Mouse (Mus musculus) limb, embryonic 12.5 days (tissue): ENCODE data around the gene Gp1ba. TPM values are rescaled to one million over a fixed set of nuclear protein-coding genes. Genes with fewer than 3 reads are reported as not detected.

ENCODE experiments used
- ATAC-seq: fragments of 200-750 bp; cut with Nextera tagmentation; 2 replicates; pipeline ENCODE4 v1.8.0; 2017; ENCODE audit warnings: low read depth, moderate TSS enrichment; ENCODE audit not compliant: insufficient number of reproducible peaks, insufficient read depth, low FRiP score, low TSS enrichment
- H3K27ac ChIP-seq: fragments of 300-500 bp; sonication (generic); 2 replicates; pipeline ENCODE4 v1.5.1; 2016; ENCODE audit warnings: mild to moderate bottlenecking, moderate library complexity
- H3K27me3 ChIP-seq: fragments of 300-500 bp; sonication (generic); 2 replicates; pipeline ENCODE4 v1.6.1; 2016; ENCODE audit warnings: mild to moderate bottlenecking, moderate library complexity
- H3K36me3 ChIP-seq: fragments of 300-500 bp; sonication (generic); 2 replicates; pipeline ENCODE4 v1.6.1; 2016; ENCODE audit warnings: mild to moderate bottlenecking, moderate library complexity
- H3K4me1 ChIP-seq: fragments of 300-500 bp; sonication (generic); replicated peaks from 2 replicates; pipeline ENCODE4 v1.6.1; 2016
- H3K4me2 ChIP-seq: fragments of 300-500 bp; sonication (generic); 2 replicates; pipeline ENCODE4 v1.6.1; 2016; ENCODE audit warnings: mild to moderate bottlenecking, moderate library complexity
- H3K4me3 ChIP-seq: fragments of 300-500 bp; sonication (generic); replicated peaks from 2 replicates; pipeline ENCODE4 v1.5.1; 2016; ENCODE audit warnings: mild to moderate bottlenecking
- H3K9ac ChIP-seq: fragments of 300-500 bp; sonication (generic); replicated peaks from 2 replicates; pipeline ENCODE4 v1.6.1; 2016; ENCODE audit warnings: mild to moderate bottlenecking, moderate library complexity
- H3K9me3 ChIP-seq: fragments of 300-500 bp; sonication (generic); 2 replicates; pipeline ENCODE4 v1.6.1; 2016; ENCODE audit warnings: mild to moderate bottlenecking, moderate library complexity
- WGBS: fragments of 180-500 bp; shearing (Covaris S2); methylation state at CpG from one replicate; pipeline ENCODE4 v1.1.7; 2016; 5-methylcytosine and 5-hydroxymethylcytosine counted together
- polyA plus RNA-seq: library from polyadenylated mRNA; unstranded; fragments of >200 nt; fragmentation: Nextera tagmentation; extraction: Ambion mirVana; gene quantifications from 2 replicates; pipeline ENCODE4 v1.2.1, GENCODE M21; 2016

Gp1ba gene
- polyA plus RNA-seq, 1 experiment from 2014 or later = 0.31 TPM

- Histone ChIP-seq H3K9me3 (no peaks in the 10 kb centered on the region), H3K4me2 (peak overlapping the region; percentile 97), H3K36me3 (peaks cover 38% of the 10 kb centered on the region), H3K4me1 (peaks cover 63% of the 10 kb centered on the region), H3K27me3 (no peaks in the 10 kb centered on the region), H3K9ac (peak overlapping the region; percentile 97), H3K27ac (peak overlapping the region; percentile 98), H3K4me3 (peak overlapping the region; percentile 97)
- WGBS = under 1% methylated on average over 47 of the region's 48 CpGs
- ATAC-seq = 0 out of 2 replicates have a peak, but pooled peaks have one; percentile 22
These were observed 16.1 kb downstream of the Gp1ba start for GRCm38 (mm10) chr11:70654923-70655570.

- H3K36me3 ChIP-seq = peaks cover 39% of the 10 kb centered on the region
- peak overlapping the region; percentile 98 for H3K27ac ChIP-seq
- H3K9me3 ChIP-seq = no peaks in the 10 kb centered on the region
- under 1% methylated on average over 61 of the region's 61 CpGs for WGBS
- ATAC-seq = no peak
- peak overlapping the region; percentile 97 for H3K9ac ChIP-seq
- H3K4me1 ChIP-seq = peaks cover 57% of the 10 kb centered on the region
- peak overlapping the region; percentile 97 for H3K4me3 ChIP-seq
- peak overlapping the region; percentile 97 for H3K4me2 ChIP-seq
- no peaks in the 10 kb centered on the region for H3K27me3 ChIP-seq
These were observed 16.9 kb downstream of the Gp1ba start for GRCm38 (mm10) chr11:70655571-70656455.

- H3K9ac ChIP-seq = peak overlapping the region; percentile 97
- 2% methylated on average over 16 of the region's 16 CpGs for WGBS
- peaks cover 50% of the 10 kb centered on the region for H3K4me1 ChIP-seq
- peak; percentile 56 for ATAC-seq
- H3K27ac ChIP-seq = peak overlapping the region; percentile 98
- H3K9me3 ChIP-seq = no peaks in the 10 kb centered on the region
- H3K36me3 ChIP-seq = peaks cover 39% of the 10 kb centered on the region
- peak overlapping the region; percentile 97 for H3K4me2 ChIP-seq
- no peaks in the 10 kb centered on the region for H3K27me3 ChIP-seq
- H3K4me3 ChIP-seq = peak overlapping the region; percentile 97
These were observed 17.6 kb downstream of the Gp1ba start for GRCm38 (mm10) chr11:70656456-70656927.

- peaks cover 39% of the 10 kb centered on the region for H3K36me3 ChIP-seq
- peak within 1 kb of the TSS; percentile 97 for H3K9ac ChIP-seq
- H3K4me2 ChIP-seq = peak within 1 kb of the TSS; percentile 97
- H3K27me3 ChIP-seq = no peaks in the 10 kb centered on the region
- 4% methylated on average over 3 of the region's 3 CpGs for WGBS
- H3K4me1 ChIP-seq = peaks cover 46% of the 10 kb centered on the region
- no peaks in the 10 kb centered on the region for H3K9me3 ChIP-seq
- ATAC-seq = no peak
- H3K27ac ChIP-seq = peak within 1 kb of the TSS; percentile 98
- H3K4me3 ChIP-seq = peak within 1 kb of the TSS; percentile 97
These were observed 18.0 kb downstream of the Gp1ba start, which contains the start of gene Eno3 for GRCm38 (mm10) chr11:70656964-70657363. Gene Eno3, plus strand, starts transcription at chr11:70657202.

- Histone ChIP-seq H3K9me3 (no peaks in the 10 kb centered on the region), H3K36me3 (peaks cover 39% of the 10 kb centered on the region), H3K4me3 (0 out of 2 replicates have a peak overlapping the region, but pooled peaks have one; percentile 11), H3K27ac (peak overlapping the region; percentile 98), H3K9ac (0 out of 2 replicates have a peak overlapping the region, but pooled peaks have one; percentile 37), H3K27me3 (no peaks in the 10 kb centered on the region), H3K4me2 (peak overlapping the region; percentile 97), H3K4me1 (peaks cover 40% of the 10 kb centered on the region)
- 51% methylated on average over 6 of the region's 6 CpGs for WGBS
- no peak for ATAC-seq
These were observed 18.7 kb downstream of the Gp1ba start for GRCm38 (mm10) chr11:70657573-70657972.

- peak overlapping the region; percentile 97 for H3K4me2 ChIP-seq
- 55% methylated on average over 9 of the region's 9 CpGs for WGBS
- H3K9me3 ChIP-seq = no peaks in the 10 kb centered on the region
- 0 out of 2 replicates have a peak overlapping the region, but pooled peaks have one; percentile 11 for H3K4me3 ChIP-seq
- no peak for ATAC-seq
- peaks cover 36% of the 10 kb centered on the region for H3K4me1 ChIP-seq
- H3K27me3 ChIP-seq = no peaks in the 10 kb centered on the region
- 0 out of 2 replicates have a peak overlapping the region, but pooled peaks have one; percentile 37 for H3K9ac ChIP-seq
- peaks cover 39% of the 10 kb centered on the region for H3K36me3 ChIP-seq
- H3K27ac ChIP-seq = peak overlapping the region; percentile 98; the same call in 1 of the 2 replicates
These were observed 19.1 kb downstream of the Gp1ba start for GRCm38 (mm10) chr11:70657991-70658390.

- H3K4me1 ChIP-seq = peaks cover 35% of the 10 kb centered on the region
These were observed 19.6 kb downstream of the Gp1ba start for GRCm38 (mm10) chr11:70658521-70658920.

GRCm38 (mm10) chr11:70658942-70659341, 20.0 kb downstream of the Gp1ba start:
- H3K4me3 ChIP-seq = no peak overlapping the region
- H3K27ac ChIP-seq = no peak overlapping the region
- H3K9me3 ChIP-seq = no peaks in the 10 kb centered on the region
- H3K36me3 ChIP-seq = peaks cover 47% of the 10 kb centered on the region
- H3K9ac ChIP-seq = no peak overlapping the region
- 75% methylated on average over 8 of the region's 8 CpGs for WGBS
- peaks cover 35% of the 10 kb centered on the region for H3K4me1 ChIP-seq
- no peaks in the 10 kb centered on the region for H3K27me3 ChIP-seq
- no peak overlapping the region; the same call in 1 of the 2 replicates for H3K4me2 ChIP-seq
- ATAC-seq = no peak

More at GRCm38 (mm10) chr11:70658521-70658920, 19.6 kb downstream of the Gp1ba start:
- Histone ChIP-seq H3K9ac (no peak overlapping the region), H3K27ac (0 out of 2 replicates have a peak overlapping the region, but pooled peaks have one; percentile 98), H3K4me3 (no peak overlapping the region), H3K9me3 (no peaks in the 10 kb centered on the region), H3K27me3 (no peaks in the 10 kb centered on the region), H3K4me2 (peak overlapping the region; percentile 97; the same call in 1 of the 2 replicates), H3K36me3 (peaks cover 42% of the 10 kb centered on the region)
- WGBS = 80% methylated on average over 5 of the region's 5 CpGs
- ATAC-seq = no peak

GRCm38 (mm10) chr11:70660571-70660970, 21.6 kb downstream of the Gp1ba start:
- H3K9me3 ChIP-seq = no peaks in the 10 kb centered on the region
- WGBS = 83% methylated on average over 8 of the region's 8 CpGs
- no peak overlapping the region for H3K4me3 ChIP-seq
- H3K4me1 ChIP-seq = peaks cover 33% of the 10 kb centered on the region
- no peaks in the 10 kb centered on the region for H3K27me3 ChIP-seq
- H3K9ac ChIP-seq = no peak overlapping the region
- no peak overlapping the region for H3K27ac ChIP-seq
- H3K4me2 ChIP-seq = no peak overlapping the region
- ATAC-seq = no peak
- peaks cover 63% of the 10 kb centered on the region for H3K36me3 ChIP-seq

- Histone ChIP-seq H3K27ac (no peak overlapping the region), H3K36me3 (peaks cover 81% of the 10 kb centered on the region), H3K27me3 (no peaks in the 10 kb centered on the region), H3K9me3 (no peaks in the 10 kb centered on the region), H3K4me2 (no peak overlapping the region), H3K4me3 (no peak overlapping the region), H3K9ac (no peak overlapping the region), H3K4me1 (peaks cover 22% of the 10 kb centered on the region)
- no peak for ATAC-seq
- 94% methylated on average over 8 of the region's 8 CpGs for WGBS
These were observed 24.2 kb downstream of the Gp1ba start for GRCm38 (mm10) chr11:70663101-70663500.

GRCm38 (mm10) chr11:70663957-70664356, 25.0 kb downstream of the Gp1ba start:
- Histone ChIP-seq H3K9ac (no peak overlapping the region), H3K36me3 (peaks cover 81% of the 10 kb centered on the region), H3K4me3 (no peak overlapping the region), H3K4me2 (no peak overlapping the region), H3K27ac (no peak overlapping the region), H3K9me3 (no peaks in the 10 kb centered on the region), H3K27me3 (no peaks in the 10 kb centered on the region), H3K4me1 (peaks cover 15% of the 10 kb centered on the region)
- no peak for ATAC-seq
- WGBS = 93% methylated on average over 6 of the region's 6 CpGs
